Mouse (Mus musculus) hindbrain, embryonic 14.5 days (tissue): ENCODE measurements around the gene Eif1b. TPM values are rescaled to one million over a fixed set of nuclear protein-coding genes. Genes with fewer than 3 reads are reported as not detected.
"Not testable (repeated sequence)": the region's sequence is repeated elsewhere in the genome, so short reads cannot be mapped to it uniquely, and the experiment has no call there.

Experiments used
- ATAC-seq: fragments of 200-750 bp; cut with Nextera tagmentation; 2 replicates; pipeline ENCODE4 v1.8.0; 2017; ENCODE audit warnings: moderate number of reproducible peaks, mild to moderate bottlenecking, moderate TSS enrichment, moderate library complexity; ENCODE audit not compliant: low FRiP score
- DNase-seq: peaks from one replicate; pipeline ENCODE4 v3.0.0-alpha.2; 2015; ENCODE audit warnings: low spot score
- H3K27ac ChIP-seq: fragments of 300-500 bp; sonication (generic); 2 replicates; pipeline ENCODE4 v1.5.1; 2014; ENCODE audit warnings: mild to moderate bottlenecking, moderate library complexity
- H3K27me3 ChIP-seq: fragments of 300-500 bp; sonication (generic); 2 replicates; pipeline ENCODE4 v1.6.1; 2014; ENCODE audit warnings: mild to moderate bottlenecking, low read length, mixed read lengths; ENCODE audit not compliant: control insufficient read depth, insufficient read depth
- H3K36me3 ChIP-seq: fragments of 300-500 bp; sonication (generic); replicated peaks from 2 replicates; pipeline ENCODE4 v1.6.1; 2014; ENCODE audit not compliant: control insufficient read depth, insufficient read depth
- H3K4me1 ChIP-seq: fragments of 300-500 bp; sonication (generic); replicated peaks from 2 replicates; pipeline ENCODE4 v1.6.1; 2014; ENCODE audit warnings: antibody characterized with exemption, low read length, mixed read lengths; ENCODE audit not compliant: control insufficient read depth, insufficient read depth
- H3K4me2 ChIP-seq: fragments of 300-500 bp; sonication (generic); replicated peaks from 2 replicates; pipeline ENCODE4 v1.6.1; 2014; ENCODE audit warnings: mild to moderate bottlenecking, moderate library complexity
- H3K4me3 ChIP-seq: fragments of 300-500 bp; sonication (generic); replicated peaks from 2 replicates; pipeline ENCODE4 v1.5.1; 2014; ENCODE audit warnings: mild to moderate bottlenecking, low read length
- H3K9ac ChIP-seq: fragments of 300-500 bp; sonication (generic); 2 replicates; pipeline ENCODE4 v1.6.1; 2014
- H3K9me3 ChIP-seq: fragments of 300-500 bp; sonication (generic); 2 replicates; pipeline ENCODE4 v1.6.1; 2016; ENCODE audit warnings: low read length; ENCODE audit not compliant: control insufficient read depth
- WGBS: fragments of 180-500 bp; shearing (Covaris S2); extraction: QIAGEN DNeasy Blood & Tissue Kit; methylation state at CpG from one replicate; pipeline ENCODE4 v1.1.7; 2014; 5-methylcytosine and 5-hydroxymethylcytosine counted together
- polyA plus RNA-seq: library from polyadenylated mRNA; unstranded; fragments of >200 nt; fragmentation: Nextera tagmentation; extraction: Ambion mirVana; gene quantifications from 2 replicates; pipeline ENCODE4 v1.2.1, GENCODE M21; 2014

Eif1b gene
- polyA plus RNA-seq, 1 experiment from 2014 or later: 323 TPM

GRCm38 (mm10) chr9:120532691-120533090 is 40.7 kb downstream of the Eif1b start:
- H3K4me1 ChIP-seq: no peaks in the 10 kb centered on the region
- DNase-seq (no peak), ATAC-seq (no peak)
- no peaks in the 10 kb centered on the region for H3K9me3 ChIP-seq
- no peaks in the 10 kb centered on the region for H3K36me3 ChIP-seq
- H3K27ac ChIP-seq: no peak overlapping the region
- H3K27me3 ChIP-seq: no peaks in the 10 kb centered on the region
- WGBS: 87% methylated on average over 6 of the region's 6 CpGs
- H3K9ac ChIP-seq: no peak overlapping the region
- H3K4me3 ChIP-seq: no peak overlapping the region
- H3K4me2 ChIP-seq: no peak overlapping the region

GRCm38 (mm10) chr9:120533446-120533950 is 41.5 kb downstream of the Eif1b start:
- 93% methylated on average over 8 of the region's 8 CpGs for WGBS
- H3K9ac ChIP-seq, H3K27ac ChIP-seq, DNase-seq, H3K4me2 ChIP-seq, H3K36me3 ChIP-seq, H3K27me3 ChIP-seq, ATAC-seq, H3K4me3 ChIP-seq, H3K9me3 ChIP-seq, H3K4me1 ChIP-seq: not testable (repeated sequence)

- no peak for ATAC-seq
- peak within 1 kb of the TSS; percentile 47 for H3K4me3 ChIP-seq
- H3K9ac ChIP-seq: peak within 1 kb of the TSS; percentile 67
- peaks cover 8% of the 10 kb centered on the region; the same call in 1 of the 2 replicates for H3K4me1 ChIP-seq
- no peak within 1 kb of the TSS for H3K27ac ChIP-seq
- H3K4me2 ChIP-seq: peak within 1 kb of the TSS; percentile 80
- H3K27me3 ChIP-seq: peaks cover 30% of the 10 kb centered on the region
- WGBS: under 1% methylated on average over 31 of the region's 31 CpGs
- no peaks in the 10 kb centered on the region for H3K36me3 ChIP-seq
- no peaks in the 10 kb centered on the region for H3K9me3 ChIP-seq
- DNase-seq: no peak
Measured at GRCm38 (mm10) chr9:120539662-120540251, 47.7 kb downstream of the Eif1b start, which contains the start of gene Entpd3. Gene Entpd3 (plus strand): TSS chr9:120539818.

GRCm38 (mm10) chr9:120541411-120541810 is 49.4 kb downstream of the Eif1b start:
- ATAC-seq (no peak), DNase-seq (no peak)
- Histone ChIP-seq H3K4me2 (no peak overlapping the region), H3K36me3 (no peaks in the 10 kb centered on the region), H3K9me3 (no peaks in the 10 kb centered on the region), H3K27ac (no peak overlapping the region), H3K4me3 (no peak overlapping the region), H3K4me1 (peaks cover 8% of the 10 kb centered on the region; the same call in 1 of the 2 replicates), H3K27me3 (peaks cover 30% of the 10 kb centered on the region), H3K9ac (no peak overlapping the region)
- 17% methylated on average over 1 of the region's 2 CpGs for WGBS

GRCm38 (mm10) chr9:120542241-120542640 is 50.2 kb downstream of the Eif1b start:
- 24% methylated on average over 6 of the region's 6 CpGs for WGBS
- no peak overlapping the region for H3K9ac ChIP-seq
- ATAC-seq: no peak
- H3K36me3 ChIP-seq: no peaks in the 10 kb centered on the region
- H3K27ac ChIP-seq: no peak overlapping the region
- no peak for DNase-seq
- H3K4me2 ChIP-seq: no peak overlapping the region
- H3K9me3 ChIP-seq: no peaks in the 10 kb centered on the region
- H3K4me1 ChIP-seq: peaks cover 8% of the 10 kb centered on the region; the same call in 1 of the 2 replicates
- H3K4me3 ChIP-seq: no peak overlapping the region
- H3K27me3 ChIP-seq: peaks cover 30% of the 10 kb centered on the region

Other genes with a start within 250 kb of the Eif1b start
- 7.7 and 8.7 TPM in 2 replicates for gene Myrip, start 190.7 kb upstream of the Eif1b start, polyA plus RNA-seq
- gene Entpd3, start 47.6 kb downstream of the Eif1b start, polyA plus RNA-seq: 4.3 and 4.4 TPM in 2 replicates
- 478 and 522 TPM in 2 replicates for gene Rpl14, start 79.2 kb downstream of the Eif1b start, polyA plus RNA-seq